Mouse (Mus musculus) hindbrain, embryonic 12.5 days (tissue): ENCODE measurements at regions not wholly inside any gene's neighbourhood (a gene's known extent, or its start where the extent isn't known, plus 50 kb on each side); places are given as distances from the start of the nearest gene placed in this dataset.
A peak's percentile ranks its signal among the peaks of the same experiment; 100 is the strongest.

Experiments
- ATAC-seq: fragments of 200-750 bp; cut with Nextera tagmentation; 2 replicates; pipeline ENCODE4 v1.8.0; 2017; ENCODE audit warnings: moderate TSS enrichment; ENCODE audit not compliant: low FRiP score
- H3K27ac ChIP-seq: fragments of 300-500 bp; sonication (generic); 2 replicates; pipeline ENCODE4 v1.5.1; 2016; ENCODE audit warnings: mild to moderate bottlenecking
- H3K27me3 ChIP-seq: fragments of 300-500 bp; sonication (generic); 2 replicates; pipeline ENCODE4 v1.6.1; 2016; ENCODE audit warnings: mild to moderate bottlenecking
- H3K36me3 ChIP-seq: fragments of 300-500 bp; sonication (generic); 2 replicates; pipeline ENCODE4 v1.6.1; 2016; ENCODE audit warnings: mild to moderate bottlenecking
- H3K4me1 ChIP-seq: fragments of 300-500 bp; sonication (generic); 2 replicates; pipeline ENCODE4 v1.6.1; 2016
- H3K4me2 ChIP-seq: fragments of 300-500 bp; sonication (generic); replicated peaks from 2 replicates; pipeline ENCODE4 v1.6.1; 2016; ENCODE audit warnings: mild to moderate bottlenecking
- H3K4me3 ChIP-seq: fragments of 300-500 bp; sonication (generic); 2 replicates; pipeline ENCODE4 v1.5.1; 2016; ENCODE audit warnings: mild to moderate bottlenecking
- H3K9ac ChIP-seq: fragments of 300-500 bp; sonication (generic); 2 replicates; pipeline ENCODE4 v1.6.1; 2016; ENCODE audit warnings: mild to moderate bottlenecking, moderate library complexity
- H3K9me3 ChIP-seq: fragments of 300-500 bp; sonication (generic); replicated peaks from 2 replicates; pipeline ENCODE4 v1.6.1; 2016; ENCODE audit warnings: mild to moderate bottlenecking
- whole genome bisulfite sequencing: fragments of 180-500 bp; shearing (Covaris S2); methylation state at CpG from one replicate; pipeline ENCODE4 v1.1.7; 2016; 5-methylcytosine and 5-hydroxymethylcytosine counted together

GRCm38 (mm10) chr12:112274026-112274425, 128.0 kb downstream of the Kif26a start:
- no peaks in the 10 kb centered on the region for H3K9me3 ChIP-seq
- no peak overlapping the region for H3K9ac ChIP-seq
- no peak for ATAC-seq
- no peak overlapping the region for H3K27ac ChIP-seq
- H3K4me2 ChIP-seq, result no peak overlapping the region
- peaks cover 25% of the 10 kb centered on the region; the same call in 1 of the 2 replicates for H3K27me3 ChIP-seq
- peaks cover 26% of the 10 kb centered on the region for H3K4me1 ChIP-seq
- 86% methylated on average over 6 of the region's 6 CpGs for WGBS
- no peak overlapping the region for H3K4me3 ChIP-seq
- H3K36me3 ChIP-seq, result no peaks in the 10 kb centered on the region

- Histone ChIP-seq H3K27me3 (peaks cover 28% of the 10 kb centered on the region; the same call in 1 of the 2 replicates), H3K9me3 (no peaks in the 10 kb centered on the region), H3K27ac (no peak overlapping the region), H3K4me1 (peaks cover 26% of the 10 kb centered on the region), H3K36me3 (no peaks in the 10 kb centered on the region), H3K4me2 (no peak overlapping the region), H3K9ac (no peak overlapping the region), H3K4me3 (no peak overlapping the region)
- no peak for ATAC-seq
- 18% methylated on average over 11 of the region's 11 CpGs for WGBS
These were observed 128.7 kb downstream of the Kif26a start for GRCm38 (mm10) chr12:112274756-112275155.

- no peak for ATAC-seq
These were observed 130.6 kb downstream of the Kif26a start for GRCm38 (mm10) chr12:112276651-112277050.

GRCm38 (mm10) chr12:112277511-112277910, 131.5 kb downstream of the Kif26a start:
- whole genome bisulfite sequencing, result 26% methylated on average over 14 of the region's 14 CpGs
- Histone ChIP-seq H3K4me3 (no peak overlapping the region), H3K36me3 (no peaks in the 10 kb centered on the region), H3K4me2 (no peak overlapping the region), H3K9ac (no peak overlapping the region), H3K4me1 (peaks cover 26% of the 10 kb centered on the region), H3K9me3 (no peaks in the 10 kb centered on the region), H3K27ac (no peak overlapping the region), H3K27me3 (peaks cover 28% of the 10 kb centered on the region; the same call in 1 of the 2 replicates)
- no peak for ATAC-seq

More at GRCm38 (mm10) chr12:112276651-112277050, 130.6 kb downstream of the Kif26a start:
- WGBS, result 21% methylated on average over 7 of the region's 7 CpGs
- Histone ChIP-seq H3K4me3 (no peak overlapping the region), H3K27ac (peak overlapping the region; percentile 42), H3K4me1 (peaks cover 26% of the 10 kb centered on the region), H3K36me3 (no peaks in the 10 kb centered on the region), H3K9me3 (no peaks in the 10 kb centered on the region), H3K9ac (no peak overlapping the region), H3K27me3 (peaks cover 28% of the 10 kb centered on the region; the same call in 1 of the 2 replicates), H3K4me2 (no peak overlapping the region)

- H3K36me3 ChIP-seq, result no peaks in the 10 kb centered on the region
- no peak overlapping the region for H3K4me2 ChIP-seq
- no peak overlapping the region for H3K9ac ChIP-seq
- no peak overlapping the region for H3K4me3 ChIP-seq
- H3K9me3 ChIP-seq, result no peaks in the 10 kb centered on the region
- 48% methylated on average over 15 of the region's 15 CpGs for WGBS
- peaks cover 29% of the 10 kb centered on the region for H3K4me1 ChIP-seq
- H3K27ac ChIP-seq, result no peak overlapping the region
- H3K27me3 ChIP-seq, result peaks cover 3% of the 10 kb centered on the region; the same call in 1 of the 2 replicates
- ATAC-seq, result no peak
These were observed 139.1 kb downstream of the Kif26a start for GRCm38 (mm10) chr12:112285096-112285495.

- Histone ChIP-seq H3K27ac (no peak overlapping the region), H3K4me1 (peaks cover 44% of the 10 kb centered on the region), H3K36me3 (no peaks in the 10 kb centered on the region), H3K4me3 (no peak overlapping the region), H3K9me3 (no peaks in the 10 kb centered on the region), H3K9ac (no peak overlapping the region), H3K4me2 (no peak overlapping the region), H3K27me3 (peaks cover 10% of the 10 kb centered on the region)
- WGBS, result 68% methylated on average over 3 of the region's 3 CpGs
- ATAC-seq, result no peak
These were observed 142.8 kb downstream of the Kif26a start for GRCm38 (mm10) chr12:112288786-112289185.

GRCm38 (mm10) chr12:112290299-112290698, 144.3 kb downstream of the Kif26a start:
- H3K4me1 ChIP-seq, result peaks cover 43% of the 10 kb centered on the region
- no peak overlapping the region for H3K9ac ChIP-seq
- ATAC-seq, result no peak
- H3K27ac ChIP-seq, result no peak overlapping the region
- peaks cover 14% of the 10 kb centered on the region for H3K27me3 ChIP-seq
- H3K4me3 ChIP-seq, result no peak overlapping the region
- no peak overlapping the region for H3K4me2 ChIP-seq
- WGBS, result 89% methylated on average over 9 of the region's 9 CpGs
- H3K36me3 ChIP-seq, result no peaks in the 10 kb centered on the region
- H3K9me3 ChIP-seq, result no peaks in the 10 kb centered on the region

GRCm38 (mm10) chr12:112291748-112292561, 145.9 kb downstream of the Kif26a start:
- Histone ChIP-seq H3K9me3 (no peaks in the 10 kb centered on the region), H3K9ac (no peak overlapping the region), H3K27ac (no peak overlapping the region), H3K36me3 (no peaks in the 10 kb centered on the region), H3K27me3 (peaks cover 14% of the 10 kb centered on the region), H3K4me1 (peaks cover 43% of the 10 kb centered on the region), H3K4me3 (no peak overlapping the region), H3K4me2 (no peak overlapping the region)
- 76% methylated on average over 16 of the region's 16 CpGs for WGBS
- 0 out of 2 replicates have a peak, but pooled peaks have one; percentile 15 for ATAC-seq

- H3K4me2 ChIP-seq, result no peak overlapping the region
- no peak overlapping the region for H3K9ac ChIP-seq
- no peaks in the 10 kb centered on the region for H3K9me3 ChIP-seq
- H3K36me3 ChIP-seq, result no peaks in the 10 kb centered on the region
- peaks cover 17% of the 10 kb centered on the region for H3K27me3 ChIP-seq
- no peak overlapping the region for H3K4me3 ChIP-seq
- 67% methylated on average over 13 of the region's 13 CpGs for WGBS
- peaks cover 39% of the 10 kb centered on the region for H3K4me1 ChIP-seq
- no peak overlapping the region for H3K27ac ChIP-seq
- no peak for ATAC-seq
These were observed 147.1 kb downstream of the Kif26a start for GRCm38 (mm10) chr12:112293105-112293504.

GRCm38 (mm10) chr12:112295337-112295941, 149.4 kb downstream of the Kif26a start:
- no peak for ATAC-seq
- Histone ChIP-seq H3K4me1 (peaks cover 36% of the 10 kb centered on the region), H3K4me3 (no peak overlapping the region), H3K4me2 (no peak overlapping the region), H3K27me3 (peaks cover 27% of the 10 kb centered on the region), H3K9me3 (no peaks in the 10 kb centered on the region), H3K27ac (no peak overlapping the region), H3K9ac (no peak overlapping the region), H3K36me3 (no peaks in the 10 kb centered on the region)
- 83% methylated on average over 6 of the region's 6 CpGs for WGBS

GRCm38 (mm10) chr12:112298521-112298920, 152.5 kb downstream of the Kif26a start:
- Histone ChIP-seq H3K36me3 (no peaks in the 10 kb centered on the region), H3K4me2 (no peak overlapping the region), H3K4me1 (peaks cover 40% of the 10 kb centered on the region), H3K4me3 (no peak overlapping the region), H3K27me3 (peaks cover 44% of the 10 kb centered on the region), H3K9ac (no peak overlapping the region), H3K27ac (0 out of 2 replicates have a peak overlapping the region, but pooled peaks have one; percentile 35), H3K9me3 (no peaks in the 10 kb centered on the region)
- ATAC-seq, result no peak
- 89% methylated on average over 8 of the region's 8 CpGs for WGBS

GRCm38 (mm10) chr12:112299089-112299488, 153.1 kb downstream of the Kif26a start:
- Histone ChIP-seq H3K4me3 (no peak overlapping the region), H3K4me2 (no peak overlapping the region), H3K4me1 (peaks cover 35% of the 10 kb centered on the region), H3K27ac (0 out of 2 replicates have a peak overlapping the region, but pooled peaks have one; percentile 35), H3K27me3 (peaks cover 41% of the 10 kb centered on the region), H3K36me3 (no peaks in the 10 kb centered on the region), H3K9ac (no peak overlapping the region), H3K9me3 (no peaks in the 10 kb centered on the region)
- no peak; the same call in 1 of the 2 replicates for ATAC-seq
- WGBS, result 42% methylated on average over 5 of the region's 5 CpGs
